Mouse (Mus musculus) lung, adult 2 months (tissue): ENCODE data around the gene Sbk3. TPM values are rescaled to one million over a fixed set of nuclear protein-coding genes. Genes with fewer than 3 reads are reported as not detected.

Experiments
- DNase-seq: peaks from one replicate; pipeline ENCODE4 v3.0.0; 2022
- H3K4me1 ChIP-seq: fragments of 200-500 bp; 2 replicates; pipeline ENCODE4 v1.6.1; 2011; ENCODE audit warnings: low read length; ENCODE audit not compliant: control insufficient read depth, insufficient read depth
- H3K4me3 ChIP-seq: fragments of 200-500 bp; replicated peaks from 2 replicates; pipeline ENCODE3; 2011; ENCODE audit warnings: low read depth, mild to moderate bottlenecking, control low read depth, low read length; ENCODE audit errors: extremely low read depth
- CTCF ChIP-seq: fragments of 200-500 bp; IDR thresholded peaks from 2 replicates; pipeline ENCODE4 v1.5.1; 2011; ENCODE audit warnings: mild to moderate bottlenecking, low read length, control low read depth; ENCODE audit not compliant: insufficient read depth
- POLR2A ChIP-seq: fragments of 200-500 bp; IDR thresholded peaks from 2 replicates; pipeline ENCODE4 v1.6.1; 2011; ENCODE audit warnings: low read depth, mild to moderate bottlenecking, control low read depth, low read length, borderline replicate concordance; ENCODE audit errors: extremely low read depth
- WGBS: fragments of 180-500 bp; shearing (Covaris S2); methylation state at CpG from one replicate; pipeline ENCODE4 v1.1.7; 2018; 5-methylcytosine and 5-hydroxymethylcytosine counted together
- polyA plus RNA-seq: library from polyadenylated mRNA; depleted of rRNA; stranded (reverse); fragments of >200 nt; gene quantifications from 2 replicates; pipeline ENCODE4 v1.2.3, GENCODE M21; 2012; rRNA removed

Gene Sbk3
- polyA plus RNA-seq, 1 experiment: 9.0 TPM

- WGBS: 92% methylated on average over 15 of the region's 15 CpGs
- Histone ChIP-seq H3K4me1 (peaks cover 16% of the 10 kb centered on the region), H3K4me3 (no peak overlapping the region)
- no peak for TF ChIP-seq POLR2A
- no peak for TF ChIP-seq CTCF
- no peak for DNase-seq
Measured at GRCm38 (mm10) chr7:4918681-4919080, 52.3 kb downstream of the Sbk3 start.

GRCm38 (mm10) chr7:4917494-4917893 lies 53.5 kb downstream of the Sbk3 start:
- no peak for DNase-seq
- WGBS: 89% methylated on average over 2 of the region's 2 CpGs
- peaks cover 10% of the 10 kb centered on the region for H3K4me1 ChIP-seq
- H3K4me3 ChIP-seq: no peak overlapping the region
- no peak for TF ChIP-seq POLR2A
- TF ChIP-seq CTCF: no peak

GRCm38 (mm10) chr7:4915669-4916416 lies 55.1 kb downstream of the Sbk3 start:
- no peak for DNase-seq
- Histone ChIP-seq H3K4me3 (peak overlapping the region; percentile 85), H3K4me1 (peaks cover 9% of the 10 kb centered on the region; the same call in 1 of the 2 replicates)
- TF ChIP-seq POLR2A: no peak
- TF ChIP-seq CTCF: no peak
- 8% methylated on average over 14 of the region's 14 CpGs for WGBS

Other genes starting within 250 kb of the Sbk3 start
- 3.2 and 3.8 TPM in 2 replicates for gene Tmem150b, start 245.9 kb downstream of the Sbk3 start, polyA plus RNA-seq
- gene Kmt5c, start 231.1 kb downstream of the Sbk3 start, polyA plus RNA-seq: 92.5 and 104 TPM in 2 replicates
- gene Cox6b2, start 218.1 kb downstream of the Sbk3 start, polyA plus RNA-seq: 52.7 and 87.5 TPM in 2 replicates
- gene Fam71e2, start 199.9 kb downstream of the Sbk3 start, polyA plus RNA-seq: not detected in 2 replicates
- gene Il11, start 188.3 kb downstream of the Sbk3 start, polyA plus RNA-seq: 0.65 and 0.68 TPM in 2 replicates
- gene Tmem190, start 188.2 kb downstream of the Sbk3 start, polyA plus RNA-seq: not detected in 2 replicates
- 59.4 and 97.7 TPM in 2 replicates for gene Tmem238, start 181.5 kb downstream of the Sbk3 start, polyA plus RNA-seq
- gene Rpl28, start 178.3 kb downstream of the Sbk3 start, polyA plus RNA-seq: 171 and 204 TPM in 2 replicates
- 135 and 210 TPM in 2 replicates for gene Ube2s, start 158.6 kb downstream of the Sbk3 start, polyA plus RNA-seq
- gene Shisa7, start 126.5 kb downstream of the Sbk3 start, polyA plus RNA-seq: 2.5 and 3.4 TPM in 2 replicates
- 14.1 and 22.3 TPM in 2 replicates for gene Isoc2b, start 100.9 kb downstream of the Sbk3 start, polyA plus RNA-seq
- 13.4 and 15.0 TPM in 2 replicates for gene Isoc2a, start 94.0 kb downstream of the Sbk3 start, polyA plus RNA-seq
- gene Gm36210, start 64.7 kb downstream of the Sbk3 start, polyA plus RNA-seq: 0.15 and 0.20 TPM in 2 replicates
- gene Zfp628, start 56.0 kb downstream of the Sbk3 start, polyA plus RNA-seq: 20.6 and 24.7 TPM in 2 replicates
- gene Nat14, start 49.1 kb downstream of the Sbk3 start, polyA plus RNA-seq: 7.1 and 7.6 TPM in 2 replicates
- 7.5 and 8.0 TPM in 2 replicates for gene Ssc5d, start 45.4 kb downstream of the Sbk3 start, polyA plus RNA-seq
- 5.6 and 24.2 TPM in 2 replicates for gene Sbk2, start 6.8 kb downstream of the Sbk3 start, polyA plus RNA-seq
- gene Zfp579, start 25.0 kb upstream of the Sbk3 start, polyA plus RNA-seq: 84.1 and 90.7 TPM in 2 replicates
- 37.0 and 43.5 TPM in 2 replicates for gene Zfp524, start 43.2 kb upstream of the Sbk3 start, polyA plus RNA-seq
- gene Fiz1, start 43.5 kb upstream of the Sbk3 start, polyA plus RNA-seq: 32.2 and 33.9 TPM in 2 replicates
- not detected in 2 replicates for gene Gm44973, start 44.3 kb upstream of the Sbk3 start, polyA plus RNA-seq
- 43.2 and 47.9 TPM in 2 replicates for gene Zfp865, start 49.2 kb upstream of the Sbk3 start, polyA plus RNA-seq
- 0.90 and 0.97 TPM in 2 replicates for gene Ccdc106, start 49.4 kb upstream of the Sbk3 start, polyA plus RNA-seq
- gene 4632433K11Rik, start 63.0 kb upstream of the Sbk3 start, polyA plus RNA-seq: not detected in 2 replicates
- gene Zfp784, start 67.3 kb upstream of the Sbk3 start, polyA plus RNA-seq: 5.2 and 6.9 TPM in 2 replicates
- gene Zfp580, start 80.4 kb upstream of the Sbk3 start, polyA plus RNA-seq: 36.0 and 37.9 TPM in 2 replicates
- gene U2af2, start 91.0 kb upstream of the Sbk3 start, polyA plus RNA-seq: 145 and 189 TPM in 2 replicates
- 151 and 160 TPM in 2 replicates for gene Epn1, start 109.1 kb upstream of the Sbk3 start, polyA plus RNA-seq
- gene Rfpl4, start 145.8 kb upstream of the Sbk3 start, polyA plus RNA-seq: not detected in 2 replicates
- gene Rasl2-9, start 154.8 kb upstream of the Sbk3 start, polyA plus RNA-seq: 0.24 TPM in 1 of 2 replicates, not detected in the other
- gene Vmn1r55, start 178.5 kb upstream of the Sbk3 start, polyA plus RNA-seq: not detected in 2 replicates
- gene Vmn1r56, start 225.6 kb upstream of the Sbk3 start, polyA plus RNA-seq: not detected in 2 replicates
- gene Vmn1r57, start 247.3 kb upstream of the Sbk3 start, polyA plus RNA-seq: not detected in 2 replicates